Mouse (Mus musculus): ENCODE data around the gene Tnfsf10. TPM values are rescaled to one million over a fixed set of nuclear protein-coding genes. Genes with fewer than 3 reads are reported as not detected.

Tnfsf10 gene
- polyA plus RNA-seq, 1 experiment from 2014 or later, result 0.03 TPM

- Histone ChIP-seq H3K4me3 (ENCODE audit: low read depth, low read length) (no peak overlapping the region), H3K27me3 (replicated peaks; ENCODE audit: control insufficient read depth, insufficient read depth, low read length) (no peaks in the 10 kb centered on the region), H3K27ac (ENCODE audit: low read depth, low read length) (no peak overlapping the region), H3K9ac (ENCODE audit: low read depth, low read length) (no peak overlapping the region), H3K9me3 (ENCODE audit: control insufficient read depth, low read length) (no peaks in the 10 kb centered on the region), H3K4me2 (no peak overlapping the region), H3K36me3 (ENCODE audit: control insufficient read depth, insufficient read depth, low read length) (no peaks in the 10 kb centered on the region), H3K4me1 (replicated peaks; ENCODE audit: control insufficient read depth, insufficient read depth, low read length) (no peaks in the 10 kb centered on the region)
- DNase-seq (ENCODE audit: low spot score), result no peak
- 64% methylated on average over 6 of the region's 6 CpGs for WGBS
- no peak for ATAC-seq (replicated peaks; ENCODE audit: low FRiP score)
Measured at GRCm38 (mm10) chr3:27342462-27342861, 25.6 kb downstream of the Tnfsf10 start.

- ATAC-seq (replicated peaks; ENCODE audit: low FRiP score) (no peak), DNase-seq (ENCODE audit: low spot score) (no peak)
- 44% methylated on average over 6 of the region's 6 CpGs for WGBS
- H3K9ac ChIP-seq (ENCODE audit: low read depth, low read length), result no peak overlapping the region
- H3K4me3 ChIP-seq (ENCODE audit: low read depth, low read length), result no peak overlapping the region
- H3K36me3 ChIP-seq (ENCODE audit: control insufficient read depth, insufficient read depth, low read length), result no peaks in the 10 kb centered on the region
- no peaks in the 10 kb centered on the region for H3K27me3 ChIP-seq (replicated peaks; ENCODE audit: control insufficient read depth, insufficient read depth, low read length)
- no peak overlapping the region for H3K27ac ChIP-seq (ENCODE audit: low read depth, low read length)
- no peak overlapping the region for H3K4me2 ChIP-seq
- no peaks in the 10 kb centered on the region for H3K4me1 ChIP-seq (replicated peaks; ENCODE audit: control insufficient read depth, insufficient read depth, low read length)
- no peaks in the 10 kb centered on the region for H3K9me3 ChIP-seq (ENCODE audit: control insufficient read depth, low read length)
Measured at GRCm38 (mm10) chr3:27345526-27345925, 28.7 kb downstream of the Tnfsf10 start.

GRCm38 (mm10) chr3:27348462-27348861, 31.6 kb downstream of the Tnfsf10 start:
- 82% methylated on average over 5 of the region's 5 CpGs for WGBS
- ATAC-seq (replicated peaks; ENCODE audit: low FRiP score), result no peak

GRCm38 (mm10) chr3:27351105-27351504, 34.3 kb downstream of the Tnfsf10 start:
- 82% methylated on average over 9 of the region's 9 CpGs for WGBS
- Histone ChIP-seq H3K4me2 (no peak overlapping the region), H3K9ac (ENCODE audit: low read depth, low read length) (no peak overlapping the region), H3K27me3 (replicated peaks; ENCODE audit: control insufficient read depth, insufficient read depth, low read length) (no peaks in the 10 kb centered on the region), H3K36me3 (ENCODE audit: control insufficient read depth, insufficient read depth, low read length) (no peaks in the 10 kb centered on the region), H3K4me3 (ENCODE audit: low read depth, low read length) (no peak overlapping the region), H3K27ac (ENCODE audit: low read depth, low read length) (no peak overlapping the region), H3K9me3 (ENCODE audit: control insufficient read depth, low read length) (no peaks in the 10 kb centered on the region), H3K4me1 (replicated peaks; ENCODE audit: control insufficient read depth, insufficient read depth, low read length) (no peaks in the 10 kb centered on the region)
- no peak for ATAC-seq (replicated peaks; ENCODE audit: low FRiP score)
- DNase-seq (ENCODE audit: low spot score), result no peak

More at GRCm38 (mm10) chr3:27348462-27348861, 31.6 kb downstream of the Tnfsf10 start:
- no peaks in the 10 kb centered on the region for H3K36me3 ChIP-seq (ENCODE audit: control insufficient read depth, insufficient read depth, low read length)
- no peak overlapping the region for H3K4me3 ChIP-seq (ENCODE audit: low read depth, low read length)
- no peak for DNase-seq (ENCODE audit: low spot score)
- no peak overlapping the region for H3K27ac ChIP-seq (ENCODE audit: low read depth, low read length)
- H3K4me1 ChIP-seq (replicated peaks; ENCODE audit: control insufficient read depth, insufficient read depth, low read length), result no peaks in the 10 kb centered on the region
- H3K27me3 ChIP-seq (replicated peaks; ENCODE audit: control insufficient read depth, insufficient read depth, low read length), result no peaks in the 10 kb centered on the region
- H3K9ac ChIP-seq (ENCODE audit: low read depth, low read length), result no peak overlapping the region
- no peak overlapping the region for H3K4me2 ChIP-seq
- no peaks in the 10 kb centered on the region for H3K9me3 ChIP-seq (ENCODE audit: control insufficient read depth, low read length)

GRCm38 (mm10) chr3:27359100-27359720, 42.4 kb downstream of the Tnfsf10 start:
- 54% methylated on average over 2 of the region's 2 CpGs for WGBS

GRCm38 (mm10) chr3:27370125-27370524, 53.3 kb downstream of the Tnfsf10 start:
- Histone ChIP-seq H3K4me3 (ENCODE audit: low read depth, low read length) (no peak overlapping the region), H3K9ac (ENCODE audit: low read depth, low read length) (no peak overlapping the region), H3K4me1 (replicated peaks; ENCODE audit: control insufficient read depth, insufficient read depth, low read length) (no peaks in the 10 kb centered on the region; the same call in 1 of the 2 replicates), H3K4me2 (no peak overlapping the region), H3K36me3 (ENCODE audit: control insufficient read depth, insufficient read depth, low read length) (no peaks in the 10 kb centered on the region), H3K9me3 (ENCODE audit: control insufficient read depth, low read length) (no peaks in the 10 kb centered on the region), H3K27ac (ENCODE audit: low read depth, low read length) (no peak overlapping the region), H3K27me3 (replicated peaks; ENCODE audit: control insufficient read depth, insufficient read depth, low read length) (peaks cover 39% of the 10 kb centered on the region)
- peak; percentile 48 for DNase-seq (ENCODE audit: low spot score)
- 5% methylated on average over 10 of the region's 10 CpGs for WGBS
- ATAC-seq (replicated peaks; ENCODE audit: low FRiP score), result no peak

More at GRCm38 (mm10) chr3:27359100-27359720, 42.4 kb downstream of the Tnfsf10 start:
- Histone ChIP-seq H3K9me3 (ENCODE audit: control insufficient read depth, low read length) (no peaks in the 10 kb centered on the region), H3K4me1 (replicated peaks; ENCODE audit: control insufficient read depth, insufficient read depth, low read length) (no peaks in the 10 kb centered on the region), H3K9ac (ENCODE audit: low read depth, low read length) (no peak overlapping the region), H3K36me3 (ENCODE audit: control insufficient read depth, insufficient read depth, low read length) (no peaks in the 10 kb centered on the region), H3K27me3 (replicated peaks; ENCODE audit: control insufficient read depth, insufficient read depth, low read length) (no peaks in the 10 kb centered on the region), H3K4me3 (ENCODE audit: low read depth, low read length) (no peak overlapping the region), H3K4me2 (no peak overlapping the region), H3K27ac (ENCODE audit: low read depth, low read length) (no peak overlapping the region)
- DNase-seq (ENCODE audit: low spot score) (no peak), ATAC-seq (replicated peaks; ENCODE audit: low FRiP score) (no peak)

- ATAC-seq (replicated peaks; ENCODE audit: low FRiP score), result no peak
- no peak overlapping the region for H3K9ac ChIP-seq (ENCODE audit: low read depth, low read length)
- no peaks in the 10 kb centered on the region; the same call in 1 of the 2 replicates for H3K4me1 ChIP-seq (replicated peaks; ENCODE audit: control insufficient read depth, insufficient read depth, low read length)
- H3K9me3 ChIP-seq (ENCODE audit: control insufficient read depth, low read length), result no peaks in the 10 kb centered on the region
- no peaks in the 10 kb centered on the region for H3K36me3 ChIP-seq (ENCODE audit: control insufficient read depth, insufficient read depth, low read length)
- WGBS, result 8% methylated on average over 20 of the region's 20 CpGs
- no peak overlapping the region for H3K27ac ChIP-seq (ENCODE audit: low read depth, low read length)
- H3K27me3 ChIP-seq (replicated peaks; ENCODE audit: control insufficient read depth, insufficient read depth, low read length), result peaks cover 39% of the 10 kb centered on the region
- DNase-seq (ENCODE audit: low spot score), result no peak
- no peak overlapping the region for H3K4me2 ChIP-seq
- no peak overlapping the region for H3K4me3 ChIP-seq (ENCODE audit: low read depth, low read length)
Measured at GRCm38 (mm10) chr3:27370582-27371275, 53.9 kb downstream of the Tnfsf10 start.

GRCm38 (mm10) chr3:27371276-27371621, 54.4 kb downstream of the Tnfsf10 start, which contains the start of gene Ghsr:
Ghsr (plus strand) TSS chr3:27371351.
- H3K27ac ChIP-seq (ENCODE audit: low read depth, low read length), result no peak within 1 kb of the TSS
- H3K9me3 ChIP-seq (ENCODE audit: control insufficient read depth, low read length), result no peaks in the 10 kb centered on the region
- no peak within 1 kb of the TSS for H3K9ac ChIP-seq (ENCODE audit: low read depth, low read length)
- no peak for ATAC-seq (replicated peaks; ENCODE audit: low FRiP score)
- no peaks in the 10 kb centered on the region for H3K36me3 ChIP-seq (ENCODE audit: control insufficient read depth, insufficient read depth, low read length)
- H3K4me2 ChIP-seq, result peak within 1 kb of the TSS; percentile 21
- peaks cover 39% of the 10 kb centered on the region for H3K27me3 ChIP-seq (replicated peaks; ENCODE audit: control insufficient read depth, insufficient read depth, low read length)
- no peak for DNase-seq (ENCODE audit: low spot score)
- WGBS, result 4% methylated on average over 19 of the region's 19 CpGs
- H3K4me1 ChIP-seq (replicated peaks; ENCODE audit: control insufficient read depth, insufficient read depth, low read length), result no peaks in the 10 kb centered on the region; the same call in 1 of the 2 replicates
- H3K4me3 ChIP-seq (ENCODE audit: low read depth, low read length), result no peak within 1 kb of the TSS; the same call in 1 of the 2 replicates
